Mouse (Mus musculus) cerebellum, adult (tissue): ENCODE measurements around the gene Acsm2.
"Not testable (repeated sequence)": the region's sequence is repeated elsewhere in the genome, so short reads cannot be mapped to it uniquely, and the experiment has no call there.

Experiments used
- ATAC-seq: cut with Nextera tagmentation; 2 replicates; pipeline ENCODE4 v1.9.2; 2017; ENCODE audit warnings: mild to moderate bottlenecking, moderate library complexity, mixed read lengths; ENCODE audit not compliant: insufficient number of reproducible peaks, low FRiP score, low TSS enrichment

Acsm2 gene

GRCm38 (mm10) chr7:119560452-119560835 lies 6.3 kb downstream of the Acsm2 start:
- no peak for ATAC-seq

GRCm38 (mm10) chr7:119561441-119561840 lies 7.3 kb downstream of the Acsm2 start:
- no peak for ATAC-seq

- ATAC-seq, result not testable (repeated sequence)
Measured at GRCm38 (mm10) chr7:119562476-119562875, 8.3 kb downstream of the Acsm2 start.

GRCm38 (mm10) chr7:119594530-119595107 lies 40.5 kb downstream of the Acsm2 start:
- ATAC-seq, result no peak

GRCm38 (mm10) chr7:119595306-119595705 lies 41.2 kb downstream of the Acsm2 start:
- no peak for ATAC-seq

- ATAC-seq, result no peak
Measured at GRCm38 (mm10) chr7:119596536-119596935, 42.4 kb downstream of the Acsm2 start.

GRCm38 (mm10) chr7:119601195-119601953 lies 47.2 kb downstream of the Acsm2 start:
- no peak for ATAC-seq

GRCm38 (mm10) chr7:119601954-119602317 lies 47.8 kb downstream of the Acsm2 start:
- ATAC-seq, result no peak

GRCm38 (mm10) chr7:119604903-119605483 lies 50.9 kb downstream of the Acsm2 start:
- no peak for ATAC-seq

GRCm38 (mm10) chr7:119605926-119606663 lies 52.0 kb downstream of the Acsm2 start:
- no peak for ATAC-seq

- ATAC-seq, result no peak
Measured at GRCm38 (mm10) chr7:119606664-119607076, 52.5 kb downstream of the Acsm2 start, which contains the start of gene Acsm1. Acsm1 (plus strand) TSS chr7:119607026.

- ATAC-seq, result no peak
Measured at GRCm38 (mm10) chr7:119607796-119608515, 53.8 kb downstream of the Acsm2 start.

- ATAC-seq, result no peak
Measured at GRCm38 (mm10) chr7:119616531-119616930, 62.4 kb downstream of the Acsm2 start.

- ATAC-seq, result no peak
Measured at GRCm38 (mm10) chr7:119617593-119617992, 63.5 kb downstream of the Acsm2 start.

- ATAC-seq, result no peak
Measured at GRCm38 (mm10) chr7:119618209-119618935, 64.2 kb downstream of the Acsm2 start.

- ATAC-seq, result no peak
Measured at GRCm38 (mm10) chr7:119620157-119620556, 66.0 kb downstream of the Acsm2 start.

- no peak for ATAC-seq
Measured at GRCm38 (mm10) chr7:119638773-119639172, 84.6 kb downstream of the Acsm2 start.

- no peak for ATAC-seq
Measured at GRCm38 (mm10) chr7:119642307-119642706, 88.2 kb downstream of the Acsm2 start.
